Mouse (Mus musculus): ENCODE data around the gene Gapdhs.
"Not testable (repeated sequence)": the region's sequence is repeated elsewhere in the genome, so short reads cannot be mapped to it uniquely, and the experiment has no call there.

The Gapdhs gene

DNA sequence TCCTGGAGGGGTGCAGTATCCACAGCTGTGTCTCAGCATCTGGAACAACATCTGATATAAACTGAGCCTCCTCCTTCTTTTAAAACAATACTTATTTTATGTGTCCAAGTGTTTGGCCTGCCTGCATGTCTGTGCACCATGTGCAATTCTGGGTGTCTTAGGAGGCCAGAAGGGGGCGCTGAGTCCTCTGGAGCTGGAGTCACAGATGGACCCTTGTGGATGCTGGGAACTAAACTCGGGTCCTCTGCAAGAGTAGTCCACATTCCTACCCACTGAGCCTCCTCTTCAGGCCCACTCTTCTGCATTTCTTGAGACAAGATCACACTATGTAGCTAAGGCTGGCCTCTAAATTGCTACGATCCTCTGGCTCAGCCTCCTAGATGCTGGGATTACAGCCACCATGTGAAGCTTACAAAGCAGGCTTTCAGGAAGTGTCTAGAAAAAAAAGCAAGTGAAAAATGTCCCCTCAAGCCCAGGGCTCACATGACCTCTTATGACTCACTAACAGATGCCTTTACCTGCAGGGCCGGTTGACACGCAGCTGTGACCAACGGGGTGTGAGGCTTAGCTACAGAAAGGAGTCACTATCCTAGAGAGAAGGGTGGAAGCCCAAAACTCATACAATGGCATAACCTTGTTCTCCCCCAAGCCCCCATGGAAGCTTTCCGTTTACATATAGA is 4.2 kb upstream of the Gapdhs start:
- intact Hi-C loops (cut with DNase I): no loop called here

DNA sequence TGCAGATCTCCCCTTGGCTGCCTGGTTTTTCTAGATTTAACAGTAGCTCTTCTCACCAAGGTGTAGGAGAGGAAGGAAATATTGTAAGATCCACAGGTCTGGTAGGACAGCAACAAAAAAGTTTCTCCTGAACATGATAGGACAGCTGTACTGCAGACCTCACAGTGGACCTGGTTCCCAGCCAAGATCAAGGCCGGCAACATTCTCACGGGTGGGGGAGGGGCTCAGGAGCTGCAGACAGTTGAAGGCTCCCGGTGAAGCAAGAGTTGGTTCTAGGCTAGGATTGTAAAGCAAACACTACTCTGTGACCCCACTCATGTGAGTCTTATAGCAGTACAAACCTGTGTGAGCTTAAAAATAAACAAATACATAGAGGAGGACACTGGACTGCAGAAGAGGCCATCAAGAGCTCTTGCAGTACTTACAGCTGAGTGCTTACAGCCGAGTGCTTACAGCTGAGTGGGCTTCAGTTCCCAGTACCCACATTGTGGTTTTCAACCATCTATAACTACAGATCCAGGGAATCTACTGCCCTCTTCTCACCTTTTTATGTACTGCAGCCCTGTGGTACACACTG is 629 bp upstream of the Gapdhs start:
- intact Hi-C loops (cut with DNase I): no loop called here

DNA sequence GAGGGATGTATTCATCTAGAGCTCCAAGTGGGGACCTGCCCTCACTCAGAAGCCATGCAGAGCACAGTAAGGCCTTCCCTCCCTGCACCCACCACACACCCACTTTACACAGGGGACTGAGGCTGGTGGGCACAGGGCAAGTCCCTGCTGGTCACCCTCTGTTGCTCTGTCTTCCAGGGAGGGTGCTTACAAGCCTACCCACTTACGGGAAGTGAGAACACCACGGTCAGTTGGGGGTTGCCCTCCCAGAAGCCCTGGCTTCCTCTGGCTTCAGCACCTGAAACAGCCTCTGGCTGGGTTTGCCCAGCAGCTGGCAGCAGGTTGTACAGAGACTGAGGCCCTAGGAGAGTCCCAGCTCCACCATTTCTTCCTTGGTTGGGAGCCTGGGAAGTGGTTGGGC is 911 bp downstream of the Gapdhs start:
- intact Hi-C loops (cut with DNase I): not testable (repeated sequence)

DNA sequence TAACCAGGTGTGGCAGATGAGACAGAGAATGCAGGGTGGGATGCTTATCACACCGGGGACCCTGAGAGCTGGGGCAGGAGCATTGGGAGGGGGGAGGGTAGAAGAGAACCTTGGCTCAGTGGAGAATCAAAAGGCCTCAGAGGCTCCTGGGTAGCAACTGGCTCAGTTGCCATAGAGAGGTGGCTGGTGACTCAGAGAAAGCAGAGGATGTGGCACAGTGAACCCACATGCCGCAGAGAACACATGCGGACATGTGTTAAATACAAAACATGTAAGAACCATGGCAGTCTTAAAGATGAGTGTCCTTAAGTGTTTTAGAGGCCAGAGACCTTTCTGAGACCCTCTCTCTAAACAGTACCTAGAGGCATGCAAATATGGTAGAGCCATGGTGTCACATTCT is 7.3 kb downstream of the Gapdhs start:
- intact Hi-C loops (cut with DNase I): no loop called here

DNA sequence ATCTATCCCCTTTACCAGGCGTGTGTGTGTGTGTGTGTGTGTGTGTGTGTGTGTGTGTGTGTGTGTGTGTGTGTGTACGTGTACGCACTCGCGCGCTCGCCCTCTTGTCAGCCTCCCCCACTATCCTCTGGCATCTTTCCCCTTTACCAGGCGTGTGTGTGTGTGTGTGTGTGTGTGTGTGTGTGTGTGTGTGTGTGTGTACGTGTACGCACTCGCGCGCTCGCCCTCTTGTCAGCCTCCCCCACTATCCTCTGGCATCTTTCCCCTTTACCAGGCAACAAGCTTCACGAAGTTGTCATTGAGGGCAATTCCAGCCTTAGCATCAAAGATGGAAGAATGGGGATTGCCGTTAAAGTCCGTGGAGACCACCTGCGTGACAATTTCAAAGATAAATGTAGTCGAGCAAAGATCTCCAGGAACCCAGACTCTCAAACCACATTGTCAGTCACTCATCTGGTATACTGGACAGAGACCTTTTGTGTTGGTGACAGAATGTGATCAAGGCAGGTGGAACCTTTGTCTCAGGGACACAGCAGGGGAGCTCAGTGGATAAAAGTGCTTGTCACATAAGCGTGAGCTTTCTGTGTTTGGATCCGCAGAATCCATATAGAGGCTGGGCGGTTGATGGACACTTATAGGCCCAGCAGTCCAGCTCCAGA is 13.3 kb downstream of the Gapdhs start:
- intact Hi-C loops (cut with DNase I): not testable (repeated sequence)

DNA sequence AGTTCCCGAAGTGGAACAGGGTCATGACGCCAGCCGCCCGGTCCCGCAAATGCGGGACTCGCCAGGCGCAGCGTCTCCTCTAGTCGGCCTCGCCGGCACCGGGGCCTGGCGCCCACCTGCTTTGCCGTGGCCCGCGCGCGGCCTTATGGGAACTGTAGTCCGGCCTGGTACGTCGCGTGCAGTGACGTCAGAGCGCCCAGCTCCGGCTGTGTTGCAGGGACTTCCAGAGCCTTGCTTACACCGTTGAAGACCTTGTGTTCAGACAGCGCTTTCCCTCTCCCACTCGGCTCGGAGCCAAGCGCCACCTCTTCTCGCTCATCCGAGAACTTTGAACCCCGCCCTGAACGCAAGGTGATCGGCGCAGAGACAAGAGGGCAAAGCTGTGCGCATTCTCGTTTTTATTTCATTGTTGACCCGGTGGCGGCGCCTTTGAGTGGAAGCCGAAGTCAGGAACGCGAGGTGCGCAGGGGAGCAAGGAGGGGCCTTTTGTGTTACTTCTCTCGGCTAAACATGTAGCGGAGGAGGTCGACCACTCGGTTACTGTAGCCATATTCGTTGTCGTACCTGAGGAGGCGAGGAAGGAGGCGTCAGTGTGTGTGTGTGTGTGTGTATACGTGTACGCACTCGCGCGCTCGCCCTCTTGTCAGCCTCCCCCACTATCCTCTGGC is 14.0 kb downstream of the Gapdhs start, which contains the start of gene Tmem147:
TSS of gene Tmem147 (minus strand) at position 145 of the 668 bp plus-strand sequence.
- intact Hi-C loops (cut with DNase I): no loop called here

DNA sequence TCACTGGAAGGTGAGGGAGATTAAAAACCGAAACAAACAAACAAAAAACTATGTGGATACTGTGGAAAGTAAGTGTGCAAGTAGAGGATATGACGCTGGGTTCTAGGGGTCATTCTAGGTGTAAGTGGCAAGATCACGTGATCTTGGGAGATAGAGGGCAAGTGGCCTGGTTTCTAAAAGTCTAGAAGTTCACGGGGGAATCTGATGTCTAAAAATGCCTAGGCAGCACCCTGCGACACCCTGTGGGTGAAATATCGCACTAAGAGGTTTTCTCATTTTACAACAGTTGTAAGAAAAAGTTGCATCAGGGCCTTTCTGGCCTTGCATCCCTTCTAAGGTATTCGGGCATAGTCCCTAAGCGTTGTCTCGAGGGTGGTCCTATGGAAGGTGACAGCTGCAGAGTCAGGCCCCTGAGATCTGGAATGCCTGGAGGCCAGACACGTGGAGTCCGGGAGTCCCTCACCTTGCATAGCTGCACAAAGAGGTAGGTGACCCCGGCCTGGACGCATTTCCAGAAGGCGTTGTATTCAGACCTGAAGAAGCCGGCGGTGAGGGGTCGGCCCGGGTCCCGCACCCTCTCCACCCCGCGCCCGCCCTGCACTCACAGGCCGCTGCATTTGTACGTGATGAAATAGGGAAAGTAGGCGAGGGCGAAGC is 14.6 kb downstream of the Gapdhs start:
- intact Hi-C loops (cut with DNase I): no loop called here

DNA sequence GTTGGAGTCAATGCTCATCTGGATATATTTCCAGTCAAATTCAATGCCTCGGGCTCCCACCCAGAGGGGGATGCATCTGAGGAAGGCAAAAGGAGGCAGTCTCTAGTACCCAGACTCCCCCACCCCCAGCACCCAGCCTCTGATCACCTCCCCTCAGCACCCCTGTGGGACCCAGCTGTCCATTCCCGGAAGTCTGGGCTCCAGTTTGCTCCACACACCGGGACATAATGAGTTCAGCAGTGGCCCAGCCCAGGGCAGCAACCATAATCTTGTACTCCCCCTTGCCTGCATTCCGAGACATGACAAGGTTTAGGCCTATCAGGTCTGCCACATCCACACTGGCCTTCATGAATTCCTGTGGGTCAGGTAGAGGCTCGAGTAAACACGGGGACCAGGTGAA is 15.3 kb downstream of the Gapdhs start:
- intact Hi-C loops (cut with DNase I): no loop called here

DNA sequence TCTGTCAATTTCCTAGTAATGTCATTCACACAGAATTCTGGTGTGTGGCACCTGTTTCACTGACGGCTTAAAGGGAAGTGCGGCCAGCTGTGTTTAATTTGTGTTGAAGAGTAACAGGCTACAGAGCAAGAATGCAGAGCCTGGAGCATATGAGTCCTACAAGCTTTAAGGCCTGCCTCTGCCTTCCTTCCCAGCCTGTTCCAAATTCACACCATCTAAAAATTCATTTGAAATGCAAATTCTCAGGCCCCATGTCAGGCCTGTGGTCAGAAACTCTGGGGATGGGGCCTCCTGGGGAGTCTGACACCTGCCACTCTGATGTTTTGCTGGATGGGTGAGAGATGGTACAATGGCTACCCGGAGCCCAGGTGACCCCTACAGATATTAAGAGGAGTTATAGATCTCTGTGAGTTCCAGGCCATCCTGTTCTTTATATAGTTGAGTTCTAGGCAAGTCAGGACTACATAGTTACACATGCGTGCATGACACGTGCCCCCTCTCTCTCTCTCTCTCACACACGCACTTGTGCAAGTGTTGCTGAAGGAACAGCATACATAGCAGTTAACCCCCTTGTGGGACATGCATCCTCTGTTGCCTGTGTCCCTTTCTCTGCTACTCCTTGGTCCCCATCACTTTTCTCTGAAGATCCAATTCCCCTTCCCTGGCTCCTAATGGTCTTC is 20.1 kb downstream of the Gapdhs start:
- intact Hi-C loops (cut with DNase I): no loop called here

DNA sequence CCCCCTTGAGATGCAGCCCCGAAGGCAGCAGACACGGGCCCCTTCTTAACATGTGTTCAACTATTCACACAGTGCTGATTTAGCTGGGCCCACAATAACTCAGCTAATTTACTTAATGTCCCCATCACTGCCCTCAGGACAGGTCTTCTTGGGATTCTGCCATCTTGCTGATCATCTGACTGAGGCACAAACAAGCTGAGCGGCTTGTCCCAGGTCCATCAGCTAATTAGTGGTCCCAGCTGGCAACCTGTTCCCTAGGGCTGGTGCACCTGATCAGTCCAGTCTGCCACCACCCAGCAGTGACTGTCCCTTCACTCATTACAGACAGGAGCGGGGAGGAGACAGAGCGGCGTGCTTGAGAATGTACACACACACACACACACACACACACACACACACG is 22.2 kb downstream of the Gapdhs start:
- intact Hi-C loops (cut with DNase I): no loop called here

DNA sequence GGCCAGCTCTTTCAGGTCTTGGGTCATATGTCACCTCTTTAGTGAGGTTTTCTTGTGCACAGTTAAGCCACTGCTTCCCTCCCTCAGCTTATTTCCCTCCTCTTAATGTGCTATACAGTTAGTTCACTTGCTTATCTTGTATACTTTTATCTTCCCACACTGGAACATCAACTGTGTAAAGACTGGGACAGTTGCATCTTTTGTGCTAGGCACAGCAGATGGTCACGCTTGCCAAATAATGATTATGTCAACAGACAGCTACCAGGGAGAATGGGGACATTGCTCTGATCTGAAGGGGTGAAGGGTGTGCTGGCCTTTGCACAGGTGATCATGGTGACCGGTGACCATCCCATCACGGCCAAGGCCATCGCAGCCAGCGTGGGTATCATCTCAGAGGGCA is 23.8 kb downstream of the Gapdhs start:
- intact Hi-C loops (cut with DNase I): no loop called here

DNA sequence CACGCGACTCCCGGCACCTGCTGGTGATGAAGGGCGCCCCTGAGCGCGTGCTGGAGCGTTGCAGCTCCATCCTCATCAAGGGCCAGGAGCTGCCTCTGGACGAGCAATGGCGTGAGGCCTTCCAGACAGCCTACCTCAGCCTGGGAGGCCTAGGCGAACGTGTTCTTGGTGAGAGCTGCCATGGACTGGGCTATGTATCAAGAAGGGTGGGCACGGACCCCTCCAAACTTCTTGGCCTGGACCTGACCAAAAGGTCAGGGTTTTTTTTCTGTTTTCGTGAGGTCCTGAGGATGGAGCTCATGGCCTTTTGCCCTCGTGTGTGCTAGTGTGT is 25.8 kb downstream of the Gapdhs start:
- intact Hi-C loops (cut with DNase I): no loop called here

DNA sequence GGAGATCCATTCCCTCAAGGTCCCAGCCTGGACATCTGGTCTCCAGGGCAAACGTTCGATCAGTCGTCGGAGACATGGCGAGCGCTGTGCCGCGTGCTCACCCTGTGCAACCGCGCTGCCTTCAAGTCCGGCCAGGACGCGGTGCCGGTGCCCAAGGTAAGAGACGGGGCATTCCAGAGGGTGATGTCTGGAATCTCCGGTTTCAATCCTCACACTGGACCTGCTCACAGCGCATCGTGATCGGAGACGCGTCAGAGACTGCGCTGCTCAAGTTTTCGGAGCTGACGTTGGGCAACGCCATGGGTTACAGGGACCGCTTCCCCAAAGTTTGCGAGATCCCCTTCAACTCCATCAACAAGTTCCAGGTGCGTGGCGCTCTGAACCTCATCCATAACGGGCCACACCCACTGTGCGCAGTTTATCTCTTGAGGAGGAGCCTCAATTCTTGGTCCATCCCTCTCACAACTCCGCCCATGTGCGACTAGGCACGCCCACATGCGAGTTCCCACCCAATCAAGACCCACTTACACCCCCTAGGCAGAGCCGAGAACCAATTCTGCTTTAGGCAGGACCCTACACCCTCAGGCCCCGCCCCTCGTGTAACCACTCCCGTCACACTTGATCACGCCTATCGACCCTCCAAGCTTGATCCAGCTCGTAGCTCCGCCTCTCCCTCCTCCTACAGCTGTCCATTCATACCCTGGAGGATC is 26.3 kb downstream of the Gapdhs start:
- intact Hi-C loops (cut with DNase I): no loop called here

DNA sequence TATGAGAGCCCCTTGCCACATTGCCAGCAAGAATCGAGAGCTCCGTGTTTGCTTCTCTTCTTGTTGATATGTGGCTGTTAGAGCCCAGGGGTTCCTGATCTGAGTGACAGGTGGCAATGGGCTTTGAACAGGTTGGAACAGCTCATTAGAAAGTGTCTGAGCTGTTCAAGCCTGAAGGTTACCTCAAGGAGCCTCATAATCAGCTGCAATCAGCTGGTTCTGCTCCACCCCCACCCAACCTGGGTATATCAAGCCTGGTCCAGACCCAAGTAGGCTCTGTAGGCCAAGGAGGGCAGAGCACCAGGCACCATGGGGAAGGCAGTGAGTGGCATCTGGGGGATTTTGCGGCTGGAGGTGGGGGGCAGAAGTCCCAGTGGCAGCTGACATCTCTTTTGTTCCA is 31.5 kb downstream of the Gapdhs start, which contains the start of gene Atp4a:
TSS of gene Atp4a (plus strand) at position 268 of the 400 bp plus-strand sequence.
- intact Hi-C loops (cut with DNase I): no loop called here

DNA sequence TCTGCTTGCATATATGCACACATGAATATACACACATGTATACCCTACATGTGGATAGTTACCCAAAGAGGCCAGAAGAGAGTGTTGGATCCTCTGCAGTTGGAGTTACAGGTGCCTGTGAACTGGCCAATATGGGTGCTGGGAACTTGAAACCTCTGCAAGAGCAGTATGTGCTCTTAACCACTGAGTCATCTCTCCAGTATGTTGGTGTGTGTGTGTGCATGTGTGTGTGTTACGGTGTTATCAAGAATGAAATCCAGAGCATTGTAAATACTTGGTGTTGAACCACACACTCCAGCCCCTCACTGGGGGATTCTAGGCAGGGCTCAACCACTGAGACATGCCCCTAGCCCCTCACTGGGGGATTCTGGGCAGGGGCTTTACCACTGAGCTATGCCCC is 36.0 kb downstream of the Gapdhs start:
- intact Hi-C loops (cut with DNase I): no loop called here

DNA sequence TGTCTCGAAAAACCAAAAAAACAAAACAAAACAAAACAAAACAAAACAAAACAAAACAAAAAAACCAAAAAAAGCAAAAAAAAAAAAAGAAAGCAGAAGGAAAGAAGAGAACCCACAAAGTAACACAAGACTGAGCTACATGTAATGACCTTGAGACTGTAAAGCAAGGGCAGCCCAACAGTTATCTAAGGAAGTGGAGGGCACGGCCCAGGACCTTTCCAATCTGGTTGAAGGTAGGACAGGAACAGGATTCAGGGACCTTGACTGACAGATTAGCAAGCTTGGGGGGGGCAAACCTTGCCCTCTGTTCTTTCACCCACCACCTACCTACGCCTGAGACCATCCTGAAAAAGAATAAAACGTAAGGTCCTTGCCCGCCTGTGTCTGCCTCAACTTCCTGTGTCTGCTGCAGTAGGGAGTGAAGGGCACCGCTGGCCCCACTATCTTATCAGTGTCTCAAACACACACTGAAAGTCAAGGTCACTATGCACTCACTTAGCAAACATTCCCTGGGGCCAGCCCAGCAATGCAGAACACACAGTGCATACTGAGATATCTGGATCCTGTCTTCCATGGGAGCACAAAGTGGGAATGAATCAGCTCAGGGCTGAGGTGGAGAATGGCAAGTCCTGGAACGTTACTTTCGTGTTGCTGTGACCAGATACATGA is 37.1 kb downstream of the Gapdhs start:
- intact Hi-C loops (cut with DNase I): no loop called here

DNA sequence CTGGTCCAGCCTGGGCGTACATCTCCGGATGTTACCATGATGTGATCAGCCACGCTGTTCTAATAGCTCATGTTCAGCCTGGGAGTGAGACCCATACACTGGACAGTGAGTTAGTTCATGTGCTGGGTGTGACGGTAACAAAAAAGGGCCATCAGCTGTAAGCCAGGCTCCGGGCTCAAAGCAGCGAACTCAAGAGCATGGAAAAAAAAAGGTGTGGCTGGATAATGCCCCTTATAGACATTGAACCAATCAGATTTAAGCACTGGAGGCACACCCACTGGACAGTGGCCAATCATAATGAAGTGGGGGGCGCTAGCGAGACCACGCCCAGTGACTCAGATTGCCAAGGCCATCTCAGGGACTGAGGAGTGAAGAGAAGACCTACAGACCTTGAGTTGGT is 44.9 kb downstream of the Gapdhs start, which contains the start of gene 2200002J24Rik:
TSS of gene 2200002J24Rik (plus strand) at position 338 of the 400 bp plus-strand sequence.
- intact Hi-C loops (cut with DNase I): no loop called here

DNA sequence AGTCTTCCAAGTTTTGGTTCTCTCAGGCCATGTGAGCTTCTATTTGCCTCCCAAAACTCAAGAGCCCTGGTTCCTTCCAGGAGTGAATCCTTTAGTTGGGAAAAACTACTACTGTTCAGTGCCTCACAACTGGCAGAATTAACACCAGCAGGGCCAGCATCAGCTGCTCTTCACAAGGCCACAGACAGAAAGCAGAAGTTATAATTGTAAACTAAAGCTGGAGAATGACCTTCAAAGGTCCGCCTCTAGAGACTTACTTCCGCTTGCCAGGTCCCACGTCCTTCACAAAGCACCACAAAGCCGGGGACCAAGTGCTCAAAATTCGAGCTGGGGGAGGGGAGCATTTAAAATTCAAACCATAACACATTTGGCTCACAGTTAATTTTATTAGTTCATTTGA is 45.4 kb downstream of the Gapdhs start:
- intact Hi-C loops (cut with DNase I): no loop called here

DNA sequence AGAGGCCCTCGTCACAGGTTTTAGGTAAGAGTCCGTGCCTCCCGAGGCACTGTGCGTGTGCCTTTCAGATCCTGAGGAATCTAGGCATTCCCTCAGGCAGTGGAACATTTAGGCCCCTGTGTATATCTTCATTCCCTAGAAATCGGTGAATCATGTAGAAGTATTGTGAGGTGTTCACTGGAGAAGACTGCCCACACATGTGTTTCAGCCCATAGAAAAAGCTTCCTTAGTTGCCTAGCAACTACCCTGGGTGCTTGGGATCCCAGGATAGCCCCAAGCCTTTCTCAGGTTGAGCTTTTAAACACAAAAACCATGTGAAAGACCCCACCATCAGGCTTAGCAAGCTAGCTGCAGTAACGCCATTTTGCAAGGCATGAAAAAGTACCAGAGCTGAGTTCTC is 55.2 kb downstream of the Gapdhs start:
- intact Hi-C loops (cut with DNase I): no loop called here

DNA sequence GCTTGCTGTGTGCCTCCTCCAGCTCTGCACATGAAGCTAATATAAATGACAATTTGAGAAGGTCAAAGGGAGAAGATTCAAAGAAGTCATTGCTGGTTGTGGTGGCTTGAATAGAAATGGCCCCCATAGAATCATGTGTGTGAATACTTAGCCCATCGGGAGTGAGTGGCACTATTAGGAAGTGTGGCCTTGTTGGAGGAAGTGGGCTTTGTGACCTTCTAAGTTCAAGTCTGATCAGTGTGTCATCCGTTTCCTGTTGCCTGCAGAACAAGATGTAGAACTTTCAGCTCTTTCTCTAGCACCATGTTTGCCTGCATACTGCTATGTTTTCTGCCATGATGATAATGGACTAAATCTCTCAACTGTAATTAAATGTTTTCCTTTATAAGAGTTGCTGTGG is 60.1 kb downstream of the Gapdhs start:
- intact Hi-C loops (cut with DNase I): no loop called here
